Mouse (Mus musculus): ENCODE results near the gene Rbms3. TPM values are rescaled to one million over a fixed set of nuclear protein-coding genes. Genes with fewer than 3 reads are reported as not detected.

Rbms3 gene
- total RNA-seq, 2 experiments from 2014 or later, result 11.5 to 13.0 TPM

- TF ChIP-seq CTCF (IDR thresholded peaks at IDR 0.05), result no peak
- H3K4me3 ChIP-seq, result no peak overlapping the region
- DNase-seq (ENCODE audit: extremely low spot score in 1 of 2, low spot score in 2 of 2), result no peak
- no peak overlapping the region for H3K27ac ChIP-seq
- intact Hi-C loops (cut with DNase I), result no loop called here
Observed at GRCm38 (mm10) chr9:116973594-116973993, 656.1 kb downstream of the Rbms3 start.

DNA sequence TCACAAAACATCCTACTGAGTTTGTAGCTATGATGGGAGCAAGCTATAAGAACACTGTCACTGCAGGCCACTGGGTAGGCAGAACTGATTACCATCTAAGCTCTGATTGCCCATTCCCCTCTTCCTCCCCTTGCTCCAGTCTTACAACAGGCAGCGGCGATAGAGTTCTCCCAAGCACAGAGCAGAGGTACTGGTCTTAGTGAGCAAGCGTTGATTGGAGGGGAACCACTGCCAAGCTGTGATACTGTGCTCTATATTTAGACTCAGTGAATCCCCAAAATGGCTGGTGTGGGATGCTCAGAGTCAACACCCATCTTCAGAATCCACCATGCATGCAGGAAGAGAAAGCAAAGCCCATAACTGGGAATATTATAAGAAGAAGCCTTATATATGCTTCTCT lies 662.4 kb downstream of the Rbms3 start:
- intact Hi-C loops (cut with DNase I), result no loop called here
- no peak for TF ChIP-seq CTCF (IDR thresholded peaks at IDR 0.05)
- Histone ChIP-seq H3K27ac (no peak overlapping the region), H3K4me3 (no peak overlapping the region)
- DNase-seq (ENCODE audit: extremely low spot score in 1 of 2, low spot score in 2 of 2), result no peak

GRCm38 (mm10) chr9:116965691-116966090 lies 664.0 kb downstream of the Rbms3 start:
- no peak for DNase-seq (ENCODE audit: extremely low spot score in 1 of 2, low spot score in 2 of 2)
- TF ChIP-seq CTCF (IDR thresholded peaks at IDR 0.05), result no peak
- intact Hi-C loops (cut with DNase I), result no loop called here
- no peak overlapping the region for H3K27ac ChIP-seq
- H3K4me3 ChIP-seq, result no peak overlapping the region

- intact Hi-C loops (cut with DNase I), result no loop called here
- Histone ChIP-seq H3K4me3 (no peak overlapping the region), H3K27ac (no peak overlapping the region)
- no peak for TF ChIP-seq CTCF (IDR thresholded peaks at IDR 0.05)
- no peak for DNase-seq (ENCODE audit: extremely low spot score in 1 of 2, low spot score in 2 of 2)
Observed at GRCm38 (mm10) chr9:116956156-116956555, 673.6 kb downstream of the Rbms3 start.

DNA sequence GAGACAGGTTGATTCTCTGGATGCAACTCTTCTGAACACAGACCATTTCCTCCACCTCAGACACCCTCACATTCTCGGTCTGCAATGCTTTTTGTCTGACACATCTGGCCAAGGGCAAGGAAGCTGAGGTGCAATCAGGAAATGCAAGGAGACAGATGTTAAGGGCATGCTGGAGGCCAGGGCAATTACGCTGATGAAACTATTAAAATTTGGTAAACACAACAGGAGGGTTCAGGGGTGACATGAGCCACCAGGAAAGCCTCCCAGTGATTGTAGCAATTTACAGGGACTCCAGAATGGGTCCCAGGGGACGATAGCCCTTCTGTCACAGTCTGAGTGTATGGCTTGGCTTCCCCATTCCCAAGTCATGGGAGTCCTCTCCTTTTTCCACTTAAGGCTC lies 681.5 kb downstream of the Rbms3 start:
- TF ChIP-seq CTCF (IDR thresholded peaks at IDR 0.05), result no peak
- no peak for DNase-seq (ENCODE audit: extremely low spot score in 1 of 2, low spot score in 2 of 2)
- no peak overlapping the region for H3K27ac ChIP-seq
- no peak overlapping the region for H3K4me3 ChIP-seq
- intact Hi-C loops (cut with DNase I), result no loop called here

DNA sequence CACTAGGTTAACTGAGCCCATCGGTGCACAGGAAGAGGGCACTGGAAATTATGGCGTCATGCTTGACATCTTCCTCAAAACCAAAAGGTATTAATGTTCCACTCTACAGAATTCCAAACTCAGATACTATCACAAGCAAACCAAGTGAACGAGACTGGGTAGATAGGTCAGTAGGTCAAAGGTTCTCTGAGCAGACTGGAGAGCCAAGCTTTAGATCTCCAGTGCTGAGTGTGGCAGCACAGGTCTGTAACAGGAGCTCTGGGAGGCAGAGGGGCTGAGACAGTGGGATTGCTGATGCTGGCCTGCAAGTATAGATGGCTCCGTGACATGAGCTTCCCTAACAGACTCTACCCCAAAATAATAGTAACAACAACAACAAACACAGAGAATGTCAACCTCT lies 682.3 kb downstream of the Rbms3 start:
- no peak for TF ChIP-seq CTCF (IDR thresholded peaks at IDR 0.05)

GRCm38 (mm10) chr9:116946787-116947186 lies 682.9 kb downstream of the Rbms3 start:
- intact Hi-C loops (cut with DNase I), result no loop called here
- Histone ChIP-seq H3K27ac (no peak overlapping the region), H3K4me3 (no peak overlapping the region)
- TF ChIP-seq CTCF (IDR thresholded peaks at IDR 0.05), result no peak
- no peak for DNase-seq (ENCODE audit: extremely low spot score in 1 of 2, low spot score in 2 of 2)

More for the DNA sequence above, 682.3 kb downstream of the Rbms3 start:
- H3K4me3 ChIP-seq, result no peak overlapping the region
- no peak for DNase-seq (ENCODE audit: extremely low spot score in 1 of 2, low spot score in 2 of 2)
- no peak overlapping the region for H3K27ac ChIP-seq
- intact Hi-C loops (cut with DNase I), result no loop called here

DNA sequence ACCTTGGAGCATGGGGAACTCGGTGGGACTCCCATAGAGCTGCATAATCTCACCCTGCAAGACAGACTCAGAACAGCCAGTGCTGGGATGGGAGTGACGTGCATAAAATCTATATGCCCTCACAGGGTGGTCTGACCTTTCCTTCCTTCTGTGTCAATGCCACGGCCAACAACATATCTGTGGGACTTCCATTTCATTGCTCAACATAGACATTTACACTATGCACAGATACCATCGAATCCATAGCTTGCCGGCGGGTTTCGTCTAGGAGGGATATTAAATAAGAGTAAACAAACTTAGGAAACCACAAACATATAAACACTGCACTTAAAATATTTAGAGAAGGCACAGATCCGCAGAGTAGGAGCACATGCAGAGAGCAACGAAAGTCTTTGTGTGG lies 684.0 kb downstream of the Rbms3 start:
- intact Hi-C loops (cut with DNase I), result no loop called here
- DNase-seq (ENCODE audit: extremely low spot score in 1 of 2, low spot score in 2 of 2), result no peak
- Histone ChIP-seq H3K4me3 (no peak overlapping the region), H3K27ac (no peak overlapping the region)
- no peak for TF ChIP-seq CTCF (IDR thresholded peaks at IDR 0.05)

GRCm38 (mm10) chr9:116943902-116944301 lies 685.8 kb downstream of the Rbms3 start:
- Histone ChIP-seq H3K27ac (no peak overlapping the region), H3K4me3 (no peak overlapping the region)
- no peak for DNase-seq (ENCODE audit: extremely low spot score in 1 of 2, low spot score in 2 of 2)
- no peak for TF ChIP-seq CTCF (IDR thresholded peaks at IDR 0.05)
- intact Hi-C loops (cut with DNase I), result no loop called here

DNA sequence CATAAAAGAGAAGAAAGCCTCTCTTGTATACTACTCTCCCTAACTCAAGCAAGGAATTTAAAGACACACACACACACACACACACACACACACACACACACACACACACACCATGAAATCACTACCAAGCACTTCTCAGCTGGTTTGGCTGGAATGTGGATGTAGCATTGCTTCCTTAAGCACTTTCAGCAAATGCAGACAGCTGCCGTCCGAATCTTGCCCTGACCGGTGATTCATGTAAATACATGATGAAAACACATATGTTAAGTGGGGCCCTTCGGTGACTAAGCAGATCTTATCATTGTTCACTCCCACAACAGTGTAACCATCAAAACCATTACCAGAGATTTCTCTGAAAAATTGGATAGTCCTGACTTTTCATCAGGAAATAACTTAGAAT lies 688.6 kb downstream of the Rbms3 start:
- no peak for DNase-seq (ENCODE audit: extremely low spot score in 1 of 2, low spot score in 2 of 2)
- intact Hi-C loops (cut with DNase I), result no loop called here
- TF ChIP-seq CTCF (IDR thresholded peaks at IDR 0.05), result no peak

GRCm38 (mm10) chr9:116940693-116941092 lies 689.0 kb downstream of the Rbms3 start:
- intact Hi-C loops (cut with DNase I), result no loop called here
- TF ChIP-seq CTCF (IDR thresholded peaks at IDR 0.05), result no peak
- DNase-seq (ENCODE audit: extremely low spot score in 1 of 2, low spot score in 2 of 2), result no peak
- Histone ChIP-seq H3K4me3 (no peak overlapping the region), H3K27ac (no peak overlapping the region)

More for the DNA sequence above, 688.6 kb downstream of the Rbms3 start:
- no peak overlapping the region for H3K27ac ChIP-seq
- no peak overlapping the region for H3K4me3 ChIP-seq

DNA sequence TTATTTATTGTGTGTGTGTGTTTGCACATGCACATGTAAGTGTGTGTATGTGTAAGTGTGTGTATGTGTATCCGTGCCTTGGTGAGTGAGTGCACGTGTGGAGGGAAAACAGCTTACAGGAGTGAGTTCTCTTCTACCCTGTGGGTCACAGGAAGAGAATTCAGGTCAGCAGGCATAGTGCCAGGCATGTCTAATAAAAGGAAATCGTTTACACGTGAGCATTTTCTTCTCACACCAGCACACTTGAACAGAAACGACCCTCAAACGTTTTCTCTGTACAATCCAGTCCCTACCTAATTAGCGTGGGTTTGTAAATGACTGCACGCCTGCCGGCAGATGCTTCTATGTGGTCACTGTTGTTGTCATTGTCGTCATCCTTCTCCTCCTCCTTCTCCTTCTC lies 701.4 kb downstream of the Rbms3 start:
- Histone ChIP-seq H3K4me3 (no peak overlapping the region), H3K27ac (no peak overlapping the region)
- TF ChIP-seq CTCF (IDR thresholded peaks at IDR 0.05), result no peak
- intact Hi-C loops (cut with DNase I), result no loop called here
- no peak for DNase-seq (ENCODE audit: extremely low spot score in 1 of 2, low spot score in 2 of 2)

DNA sequence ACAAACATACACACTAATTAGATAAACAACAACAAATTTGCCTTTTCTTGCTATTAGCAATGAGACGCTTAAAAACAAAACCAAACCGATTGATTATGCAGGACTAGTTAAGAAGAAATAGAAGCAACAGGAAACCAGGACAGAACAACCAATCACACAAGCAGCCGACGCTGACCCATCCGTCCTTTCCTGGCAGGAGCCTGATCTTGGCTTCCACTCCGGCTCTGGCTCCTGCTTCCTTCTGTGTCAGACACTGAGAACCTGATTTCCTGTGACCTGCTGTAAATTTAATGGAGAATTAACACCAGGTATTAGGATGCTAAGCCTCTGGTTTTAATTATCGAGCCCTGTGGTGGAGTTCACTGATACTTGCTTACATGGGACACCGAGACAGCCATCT lies 706.6 kb downstream of the Rbms3 start:
- no peak for DNase-seq (ENCODE audit: extremely low spot score in 1 of 2, low spot score in 2 of 2)
- TF ChIP-seq CTCF (IDR thresholded peaks at IDR 0.05), result no peak

DNA sequence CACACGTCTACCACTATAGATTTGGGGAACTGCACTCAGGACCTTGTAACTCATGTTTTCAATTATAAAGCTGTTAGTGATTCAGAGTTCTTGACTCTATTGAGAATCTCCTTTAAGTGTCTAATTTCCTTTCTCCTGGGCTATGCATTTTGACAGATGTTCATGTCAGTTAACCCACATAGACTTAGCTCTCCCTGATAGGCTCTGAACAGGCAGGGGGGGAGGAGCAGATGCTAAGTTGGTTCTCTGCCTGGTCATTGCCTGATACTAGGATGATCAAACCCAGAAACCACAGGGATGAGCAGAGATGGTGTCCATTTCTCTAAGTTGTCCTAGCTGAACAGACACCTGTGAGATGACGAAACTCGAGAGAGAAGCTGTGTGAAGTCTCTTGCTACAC lies 707.2 kb downstream of the Rbms3 start:
- TF ChIP-seq CTCF (IDR thresholded peaks at IDR 0.05), result no peak
- H3K27ac ChIP-seq, result no peak overlapping the region
- no peak for DNase-seq (ENCODE audit: extremely low spot score in 1 of 2, low spot score in 2 of 2)
- no peak overlapping the region for H3K4me3 ChIP-seq
- intact Hi-C loops (cut with DNase I), result no loop called here

More for the DNA sequence above, 706.6 kb downstream of the Rbms3 start:
- H3K4me3 ChIP-seq, result no peak overlapping the region
- no peak overlapping the region for H3K27ac ChIP-seq
- intact Hi-C loops (cut with DNase I), result no loop called here

All from left cerebral cortex, adult 2 months (tissue).